Mouse (Mus musculus) testis, adult 2 months (tissue): ENCODE results near the gene Ceacam19. TPM values are rescaled to one million over a fixed set of nuclear protein-coding genes. Genes with fewer than 3 reads are reported as not detected.

ENCODE experiments used
- H3K27ac ChIP-seq: fragments of 200-500 bp; 2 replicates; pipeline ENCODE4 v1.5.1; 2012; ENCODE audit warnings: low read depth, low read length; ENCODE audit not compliant: control insufficient read depth, insufficient read depth
- H3K27me3 ChIP-seq: fragments of 200-500 bp; 2 replicates; pipeline ENCODE4 v1.6.1; 2012; ENCODE audit warnings: mild to moderate bottlenecking, low read length, moderate library complexity; ENCODE audit not compliant: control insufficient read depth, insufficient read depth
- H3K36me3 ChIP-seq: fragments of 200-500 bp; 2 replicates; pipeline ENCODE4 v1.6.1; 2012; ENCODE audit warnings: mild to moderate bottlenecking, low read length; ENCODE audit not compliant: control insufficient read depth, insufficient read depth
- H3K4me1 ChIP-seq: fragments of 200-500 bp; 2 replicates; pipeline ENCODE4 v1.6.1; 2012; ENCODE audit warnings: low read length; ENCODE audit not compliant: control insufficient read depth, insufficient read depth
- H3K4me3 ChIP-seq: fragments of 200-500 bp; 2 replicates; pipeline ENCODE4 v1.5.1; 2012; ENCODE audit warnings: low read depth, mild to moderate bottlenecking, low read length, moderate library complexity, mixed read lengths; ENCODE audit not compliant: control insufficient read depth
- CTCF ChIP-seq: fragments of 200-500 bp; IDR thresholded peaks from 2 replicates; pipeline ENCODE4 v1.5.1; 2012; ENCODE audit warnings: low read depth, mild to moderate bottlenecking, inconsistent platforms, low read length, moderate library complexity; ENCODE audit not compliant: control insufficient read depth, insufficient read depth, insufficient replicate concordance
- POLR2A ChIP-seq: fragments of 200-500 bp; IDR thresholded peaks from 2 replicates; pipeline ENCODE4 v1.6.1; 2012; ENCODE audit warnings: low read depth, mild to moderate bottlenecking, inconsistent platforms, low read length, moderate library complexity; ENCODE audit not compliant: control insufficient read depth
- polyA plus RNA-seq: library from polyadenylated mRNA; depleted of rRNA; stranded (reverse); fragments of >200 nt; gene quantifications from 2 replicates; pipeline ENCODE4 v1.2.3, GENCODE M21; 2012

Gene Ceacam19
- polyA plus RNA-seq, 1 experiment, result not detected

DNA sequence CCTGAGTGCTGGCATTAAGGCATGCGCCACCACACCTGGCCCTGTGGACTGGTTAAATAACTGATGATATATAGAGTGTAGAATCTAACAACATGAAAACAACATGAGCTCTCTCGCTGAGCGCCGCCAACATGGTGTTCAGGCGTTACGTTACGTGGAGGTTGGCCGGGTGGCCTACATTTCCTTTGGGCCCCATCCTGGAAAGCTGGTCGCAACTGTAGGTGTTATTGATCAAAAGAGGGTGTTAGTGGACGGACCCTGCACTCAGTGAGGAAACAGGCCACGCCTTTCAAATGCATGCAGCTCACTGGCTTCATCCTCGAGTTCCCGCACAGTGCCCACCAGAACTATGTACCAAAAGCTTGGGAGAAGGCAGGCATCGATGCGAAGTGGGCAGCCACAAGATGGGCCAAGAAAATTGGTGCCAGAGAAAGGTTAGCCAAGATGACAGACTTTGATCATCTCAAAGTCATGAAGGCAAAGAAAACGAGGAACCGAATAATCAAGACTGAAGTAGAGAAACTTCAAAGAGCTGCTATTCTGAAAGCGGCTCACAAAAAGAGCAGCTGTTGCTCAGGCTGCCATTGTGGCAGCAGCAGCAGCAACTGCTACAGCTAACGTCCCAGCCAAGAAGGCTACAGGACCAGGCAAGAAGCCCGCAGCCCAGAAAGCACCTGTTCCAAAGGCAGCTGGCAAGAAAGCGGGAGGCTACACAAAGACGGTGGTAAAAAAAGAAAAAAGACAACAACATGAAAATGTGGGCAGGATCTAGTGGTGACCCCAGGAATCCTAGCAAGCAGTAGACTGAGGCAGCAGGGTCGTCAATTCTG is 24.1 kb upstream of the Ceacam19 start:
- H3K4me1 ChIP-seq, result no peaks in the 10 kb centered on the region
- no peaks in the 10 kb centered on the region for H3K27me3 ChIP-seq
- TF ChIP-seq POLR2A, result no peak
- TF ChIP-seq CTCF, result no peak
- H3K4me3 ChIP-seq, result no peak overlapping the region
- H3K27ac ChIP-seq, result no peak overlapping the region
- no peaks in the 10 kb centered on the region for H3K36me3 ChIP-seq

DNA sequence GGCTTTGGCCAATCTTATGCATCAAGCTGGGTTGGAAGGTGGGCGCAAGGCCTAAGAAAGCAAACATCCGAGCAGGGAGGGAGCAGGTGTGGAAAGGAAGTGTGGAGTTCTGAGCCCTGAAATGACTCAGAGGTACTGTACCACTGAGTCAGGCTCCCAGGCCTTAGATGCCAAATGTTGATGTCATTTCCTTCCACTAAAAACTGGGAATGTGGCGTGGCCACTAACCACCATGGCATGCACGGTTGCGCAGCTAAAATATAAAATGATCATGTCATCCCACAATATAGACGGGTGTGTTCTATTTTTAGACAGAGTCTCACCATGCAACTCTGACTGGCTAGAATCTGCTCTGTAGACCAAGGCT is 23.5 kb upstream of the Ceacam19 start:
- Histone ChIP-seq H3K36me3 (no peaks in the 10 kb centered on the region), H3K27ac (no peak overlapping the region), H3K27me3 (no peaks in the 10 kb centered on the region), H3K4me3 (no peak overlapping the region), H3K4me1 (no peaks in the 10 kb centered on the region)
- TF ChIP-seq CTCF (no peak), POLR2A (no peak)

DNA sequence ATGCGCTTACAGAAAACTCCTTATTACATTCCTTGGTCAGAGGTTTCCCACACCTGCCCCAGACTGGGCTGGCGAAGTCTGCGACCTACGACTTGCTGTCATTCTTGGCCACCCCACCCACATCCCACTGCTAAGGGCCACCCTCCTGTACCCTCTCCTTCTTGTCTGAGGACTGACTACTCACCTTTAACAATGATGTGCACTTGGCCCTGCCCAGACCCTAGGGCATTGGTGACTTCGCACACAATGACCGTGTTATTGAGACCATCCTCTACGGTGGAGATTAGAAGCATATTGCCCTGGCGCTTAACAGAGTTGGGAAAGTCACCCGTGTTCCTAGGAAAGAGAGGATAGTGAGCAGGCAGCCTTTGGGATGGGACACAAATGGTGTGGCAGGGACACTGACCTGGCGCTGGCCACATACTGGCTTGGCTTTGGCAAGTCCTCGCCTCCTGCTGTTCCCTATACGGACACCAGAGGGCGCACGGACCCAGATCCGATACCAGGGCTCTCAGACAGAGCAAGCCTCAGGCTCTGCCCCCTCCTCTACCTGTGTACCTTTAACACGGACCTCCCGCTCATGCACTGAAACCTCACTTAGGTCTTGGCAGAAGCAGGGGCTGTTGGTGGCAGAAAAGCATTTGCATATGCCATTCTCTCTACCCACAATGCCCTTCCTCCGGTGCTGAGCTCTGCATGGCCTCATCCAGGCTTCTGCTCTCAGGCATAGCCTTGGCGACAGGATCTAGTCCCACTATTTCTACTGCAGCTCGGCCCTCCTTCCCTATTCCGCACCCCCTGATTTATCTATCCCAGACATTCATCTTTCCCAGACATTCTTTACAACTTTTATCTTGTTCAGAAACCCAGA is 22.9 kb upstream of the Ceacam19 start:
- no peaks in the 10 kb centered on the region for H3K27me3 ChIP-seq
- H3K36me3 ChIP-seq, result no peaks in the 10 kb centered on the region
- TF ChIP-seq CTCF (peak; percentile 94), POLR2A (no peak)
- H3K4me3 ChIP-seq, result no peak overlapping the region
- H3K27ac ChIP-seq, result no peak overlapping the region
- H3K4me1 ChIP-seq, result no peaks in the 10 kb centered on the region

DNA sequence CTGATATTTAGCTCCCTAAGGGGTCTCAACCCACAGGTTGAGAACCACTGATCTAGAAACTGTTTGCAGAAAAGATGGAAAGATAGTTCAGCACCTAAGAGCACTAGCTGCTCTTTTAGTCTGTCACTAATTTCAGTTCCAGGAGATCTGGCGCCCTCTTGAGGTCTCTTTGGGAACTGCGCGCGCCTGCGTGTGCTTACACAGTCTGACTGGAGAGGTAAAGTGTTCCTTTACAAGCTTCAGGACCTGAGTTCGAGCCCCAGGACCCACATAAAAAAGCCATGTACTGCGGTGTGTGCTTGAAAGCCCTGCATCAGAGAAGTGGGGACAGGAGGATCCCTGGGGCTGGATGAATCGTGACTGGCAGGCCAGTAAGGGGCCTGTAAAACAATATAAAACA is 2.1 kb upstream of the Ceacam19 start:
- TF ChIP-seq POLR2A (no peak), CTCF (peak; percentile 94)
- Histone ChIP-seq H3K27ac (no peak overlapping the region), H3K27me3 (no peaks in the 10 kb centered on the region), H3K36me3 (no peaks in the 10 kb centered on the region), H3K4me1 (no peaks in the 10 kb centered on the region), H3K4me3 (no peak overlapping the region)

DNA sequence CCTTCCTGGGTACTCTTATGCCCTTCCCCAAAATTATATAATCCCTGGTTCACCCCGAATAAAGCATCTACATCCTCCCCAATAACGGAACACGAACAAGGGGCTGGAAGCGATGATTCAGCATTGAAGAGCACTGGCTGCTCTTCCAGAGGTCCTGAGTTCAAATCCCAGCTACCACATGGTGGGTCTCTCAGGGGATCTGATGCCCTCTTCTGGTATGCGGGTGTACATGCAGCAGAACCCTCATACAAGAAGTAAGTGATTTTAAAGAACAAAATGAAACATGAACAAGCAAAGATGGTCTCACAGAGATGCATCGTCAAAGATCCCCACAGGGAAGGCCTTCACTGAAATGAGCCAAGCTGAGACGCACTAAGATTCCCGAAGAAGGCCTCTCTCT is 7.0 kb downstream of the Ceacam19 start:
- no peaks in the 10 kb centered on the region for H3K27me3 ChIP-seq
- no peaks in the 10 kb centered on the region for H3K36me3 ChIP-seq
- no peak overlapping the region for H3K4me3 ChIP-seq
- TF ChIP-seq POLR2A, result no peak
- no peak for TF ChIP-seq CTCF
- no peaks in the 10 kb centered on the region for H3K4me1 ChIP-seq
- no peak overlapping the region for H3K27ac ChIP-seq

DNA sequence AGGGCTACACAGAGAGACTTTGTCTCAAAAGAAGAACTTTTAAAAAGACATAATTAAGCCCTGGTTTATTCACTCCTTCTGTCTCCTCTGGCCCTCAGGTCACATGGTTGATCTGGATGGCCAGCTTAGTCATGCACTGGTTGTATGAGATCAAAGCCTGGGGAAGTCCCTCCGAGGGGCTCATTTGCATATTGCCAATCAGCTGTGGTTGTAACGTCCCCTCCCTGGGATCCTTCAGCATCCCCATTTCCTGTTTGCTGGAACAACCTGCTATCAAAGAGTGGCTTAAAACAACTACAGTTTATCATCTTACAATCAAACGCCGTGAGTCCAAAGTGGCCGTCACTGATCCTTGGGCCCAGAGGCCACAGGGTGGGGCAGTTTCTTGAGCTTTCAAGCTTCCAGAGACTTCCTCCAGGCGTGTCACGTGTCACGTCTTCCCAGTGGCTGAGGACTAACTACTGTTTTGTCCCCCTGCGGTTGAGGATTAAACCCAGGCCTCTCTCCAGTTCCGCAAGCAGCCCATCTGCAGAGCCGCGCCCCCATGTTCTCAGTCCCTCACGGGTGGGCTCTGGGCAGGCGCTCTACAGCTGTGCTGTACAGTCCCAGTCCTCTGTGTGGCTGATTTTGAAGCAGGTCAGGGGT is 10.9 kb downstream of the Ceacam19 start:
- Histone ChIP-seq H3K4me3 (no peak overlapping the region), H3K36me3 (no peaks in the 10 kb centered on the region), H3K27ac (no peak overlapping the region), H3K27me3 (no peaks in the 10 kb centered on the region), H3K4me1 (no peaks in the 10 kb centered on the region)
- TF ChIP-seq POLR2A, result no peak
- TF ChIP-seq CTCF, result no peak

DNA sequence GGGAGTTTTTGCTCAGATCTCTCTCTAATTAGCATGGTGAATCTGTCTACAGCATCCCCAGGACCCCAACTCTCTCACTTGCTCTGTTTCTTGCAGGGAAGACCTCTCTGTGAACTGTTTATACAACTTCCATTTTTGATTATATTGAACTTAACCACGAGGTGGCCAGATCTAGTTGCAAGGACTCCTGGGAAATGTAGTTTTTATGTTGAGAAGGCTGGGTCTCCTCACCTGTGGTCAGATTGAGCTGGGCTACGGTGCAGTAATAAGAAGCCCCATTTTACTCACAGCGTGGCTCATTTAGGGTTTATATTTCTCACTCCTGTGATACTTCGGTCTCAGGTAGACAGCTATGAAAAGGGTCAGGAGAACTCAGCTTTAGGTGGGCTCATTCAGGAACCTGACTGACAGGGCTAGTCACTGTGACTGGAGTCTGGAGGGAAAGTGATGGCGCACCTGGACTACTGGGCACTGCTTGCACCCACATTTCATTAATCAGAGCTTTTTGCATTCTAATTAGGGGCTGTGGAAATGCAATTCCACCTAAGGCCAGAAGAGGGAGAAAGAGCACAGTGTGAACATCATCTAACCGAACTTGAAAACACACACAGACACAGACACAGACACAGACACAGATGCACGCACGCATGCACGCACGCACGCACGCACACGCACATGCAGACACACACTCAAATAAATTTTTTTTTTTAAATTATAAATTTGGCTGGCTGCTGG is 11.7 kb downstream of the Ceacam19 start:
- Histone ChIP-seq H3K27me3 (no peaks in the 10 kb centered on the region), H3K4me3 (no peak overlapping the region), H3K36me3 (no peaks in the 10 kb centered on the region), H3K4me1 (no peaks in the 10 kb centered on the region), H3K27ac (no peak overlapping the region)
- TF ChIP-seq CTCF (peak; percentile 18; the same call in 1 of the 2 replicates), POLR2A (no peak)
